Mouse (Mus musculus) CD4-positive naive resting alpha-beta T cell, adult 57 days (primary cell): ENCODE results near the gene Gm20425. TPM values are rescaled to one million over a fixed set of nuclear protein-coding genes. Genes with fewer than 3 reads are reported as not detected.

Experiments
- total RNA-seq: library from RNA; stranded (reverse); gene quantifications from one replicate; pipeline ENCODE4 v1.2.4, GENCODE M21; 2023

Gene Gm20425
- total RNA-seq: not detected

DNA sequence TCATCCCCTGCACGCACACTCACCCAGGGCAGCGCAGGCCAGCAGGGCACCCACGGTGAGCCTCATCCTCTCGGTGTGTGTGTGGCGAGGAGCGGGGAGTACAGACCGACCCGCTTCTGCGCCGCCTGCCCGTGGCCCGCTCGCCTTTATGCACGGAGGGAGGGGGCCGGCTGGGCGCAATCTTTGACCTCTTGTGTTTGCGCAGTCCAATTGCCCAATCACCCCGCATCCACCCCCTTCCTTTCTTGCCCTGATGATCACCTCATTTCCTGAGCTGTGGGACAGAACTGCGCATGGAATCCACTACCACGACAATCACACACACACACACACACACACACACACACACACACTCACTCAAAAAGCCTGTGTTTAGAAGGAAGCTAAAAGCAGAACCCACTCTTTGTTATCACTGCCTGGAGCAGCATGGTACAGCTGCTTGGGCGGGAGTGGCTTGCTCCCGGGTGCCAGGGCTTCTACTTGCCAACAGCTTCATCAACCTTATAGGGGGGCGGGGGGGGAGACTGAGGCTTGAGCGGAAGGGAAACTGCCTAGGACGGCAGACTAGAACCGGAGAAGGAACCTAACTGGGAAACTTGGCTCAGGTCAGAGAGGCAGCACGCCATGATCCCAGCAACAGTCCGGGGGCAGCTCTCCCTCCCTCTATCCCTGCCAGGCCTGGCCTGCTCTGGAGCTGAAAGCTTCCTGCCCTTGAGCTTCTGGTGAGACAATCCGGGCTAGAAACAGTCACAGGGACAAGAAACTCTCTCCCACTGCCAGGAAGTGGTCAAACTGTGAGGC, at the start of gene Gm20425, which contains the start of gene Trf:
Gene Gm20425 (minus strand): TSS at position 157 of the 801 bp plus-strand sequence.
Gene Trf (minus strand): TSS at position 294 of the 801 bp plus-strand sequence.

DNA sequence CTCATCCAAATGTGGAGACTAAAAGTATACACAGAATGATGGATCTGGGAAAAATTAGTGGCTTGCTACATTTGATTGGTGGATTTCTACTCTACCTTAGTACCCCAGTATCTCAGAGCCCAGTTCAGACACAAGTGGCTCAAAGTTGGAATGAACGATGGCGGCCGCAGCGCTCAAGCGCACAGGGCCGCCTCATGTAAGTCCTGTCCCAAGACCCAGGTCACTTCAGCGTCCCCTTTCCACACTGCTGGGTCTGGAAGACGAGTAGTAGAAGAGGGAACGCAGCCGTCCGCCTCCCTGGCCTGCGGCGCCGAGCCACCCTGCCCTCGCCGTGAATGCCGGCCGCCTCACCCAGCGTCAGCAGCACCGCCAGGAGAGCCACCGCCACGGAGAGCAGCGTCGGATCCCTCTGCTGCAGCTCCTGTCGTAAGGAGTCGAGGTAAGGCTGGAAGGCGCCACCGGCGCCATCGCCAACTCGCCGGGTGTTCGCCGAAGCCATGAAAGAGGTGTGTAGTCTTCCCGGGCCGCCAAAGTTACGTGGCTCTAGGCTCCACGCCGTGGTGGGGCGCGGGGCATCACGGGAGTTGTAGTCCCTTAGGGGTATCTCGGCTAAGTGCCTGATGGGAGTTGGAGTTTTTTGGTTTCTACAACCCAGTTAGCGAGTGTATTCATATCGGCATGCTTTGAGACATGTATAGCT, 28.4 kb downstream of the Gm20425 start, which contains the start of gene Srprb:
Gene Srprb (minus strand): TSS at position 577 of the 700 bp plus-strand sequence.

Other genes starting within 250 kb of the Gm20425 start
- 0.50 TPM for gene Slco2a1, start 241.6 kb downstream of the Gm20425 start, total RNA-seq
- gene Rab6b, start 118.5 kb downstream of the Gm20425 start, total RNA-seq: 2.9 TPM
- 23.4 TPM for gene Srprb, start 28.2 kb downstream of the Gm20425 start, total RNA-seq
- 20.3 TPM for gene Trf, start 137 bp upstream of the Gm20425 start, total RNA-seq
- not detected for gene 1300017J02Rik, start 74.8 kb upstream of the Gm20425 start, total RNA-seq
- gene Topbp1, start 74.9 kb upstream of the Gm20425 start, total RNA-seq: 54.3 TPM
- gene Cdv3, start 135.5 kb upstream of the Gm20425 start, total RNA-seq: 102 TPM